Mouse (Mus musculus) E14TG2a.4 (cell line): ENCODE data around the gene Rbms3.

Experiments
- H3K27me3 ChIP-seq: 2 replicates; pipeline ENCODE4 v1.6.1; 2014; ENCODE audit warnings: low read length, control low read depth; ENCODE audit not compliant: insufficient read depth
- H3K36me3 ChIP-seq: 2 replicates; pipeline ENCODE4 v1.6.1; 2014; ENCODE audit warnings: low read length, control low read depth; ENCODE audit not compliant: insufficient read depth
- H3K4me1 ChIP-seq: replicated peaks from 2 replicates; pipeline ENCODE4 v1.6.1; 2014; ENCODE audit warnings: low read depth, low read length, control low read depth
- H3K4me3 ChIP-seq: replicated peaks from 2 replicates; pipeline ENCODE4 v1.5.1; 2014; ENCODE audit warnings: mild to moderate bottlenecking, low read length
- H3K9me3 ChIP-seq: 2 replicates; pipeline ENCODE4 v1.6.1; 2014; ENCODE audit warnings: low read length, control low read depth
- CTCF ChIP-seq: conservative IDR thresholded peaks from 2 replicates; pipeline ENCODE4 v1.5.1; 2014; ENCODE audit warnings: low read length
- NANOG ChIP-seq: IDR thresholded peaks from 2 replicates; pipeline ENCODE4 v1.6.1; 2014; ENCODE audit warnings: borderline replicate concordance, low read length, mixed read lengths
- POU5F1 ChIP-seq: IDR thresholded peaks from 2 replicates; pipeline ENCODE4 v1.6.1; 2014; ENCODE audit warnings: low read length, borderline replicate concordance

Gene Rbms3

GRCm38 (mm10) chr9:116769358-116770054 is 860.2 kb downstream of the Rbms3 start:
- no peaks in the 10 kb centered on the region for H3K4me1 ChIP-seq
- TF ChIP-seq CTCF (no peak), NANOG (no peak), POU5F1 (no peak)
- no peak overlapping the region for H3K4me3 ChIP-seq
- peaks cover 4% of the 10 kb centered on the region; the same call in 1 of the 2 replicates for H3K9me3 ChIP-seq
- no peaks in the 10 kb centered on the region for H3K36me3 ChIP-seq
- no peaks in the 10 kb centered on the region for H3K27me3 ChIP-seq

- no peak for TF ChIP-seq POU5F1
- TF ChIP-seq CTCF = no peak
- TF ChIP-seq NANOG = no peak
- Histone ChIP-seq H3K36me3 (no peaks in the 10 kb centered on the region), H3K4me3 (no peak overlapping the region), H3K9me3 (peaks cover 5% of the 10 kb centered on the region; the same call in 1 of the 2 replicates), H3K4me1 (no peaks in the 10 kb centered on the region), H3K27me3 (no peaks in the 10 kb centered on the region)
Measured at GRCm38 (mm10) chr9:116762395-116763025, 867.2 kb downstream of the Rbms3 start.

- H3K9me3 ChIP-seq = no peaks in the 10 kb centered on the region
- no peak for TF ChIP-seq POU5F1
- no peak for TF ChIP-seq NANOG
- TF ChIP-seq CTCF = no peak
- H3K4me3 ChIP-seq = no peak overlapping the region
- H3K27me3 ChIP-seq = no peaks in the 10 kb centered on the region
- H3K4me1 ChIP-seq = no peaks in the 10 kb centered on the region
- H3K36me3 ChIP-seq = no peaks in the 10 kb centered on the region
Measured at GRCm38 (mm10) chr9:116748857-116749584, 880.7 kb downstream of the Rbms3 start.

- no peaks in the 10 kb centered on the region for H3K9me3 ChIP-seq
- no peak for TF ChIP-seq POU5F1
- TF ChIP-seq CTCF = no peak
- TF ChIP-seq NANOG = no peak
- no peaks in the 10 kb centered on the region for H3K4me1 ChIP-seq
- H3K27me3 ChIP-seq = no peaks in the 10 kb centered on the region
- H3K4me3 ChIP-seq = no peak overlapping the region
- H3K36me3 ChIP-seq = no peaks in the 10 kb centered on the region
Measured at GRCm38 (mm10) chr9:116748346-116748745, 881.4 kb downstream of the Rbms3 start.

DNA sequence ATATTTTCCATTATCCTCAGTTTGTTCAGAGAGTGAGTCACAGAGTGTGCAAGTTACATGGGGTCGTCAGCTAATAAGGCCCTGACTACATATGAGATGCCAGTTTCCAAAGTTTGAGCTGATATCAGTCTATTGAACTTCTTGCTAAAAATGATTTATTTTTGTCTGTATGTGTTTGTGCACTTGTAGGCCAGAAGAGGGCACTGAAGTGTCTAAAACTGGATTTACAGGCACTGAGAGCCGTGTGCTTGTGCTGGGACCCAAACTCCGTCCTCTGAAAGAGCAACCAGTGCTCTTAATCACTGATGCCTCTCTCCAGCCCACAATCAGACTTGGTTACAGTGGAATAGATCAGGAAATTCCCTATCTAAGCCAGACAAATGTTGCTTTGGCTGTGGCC is 882.8 kb downstream of the Rbms3 start:
- no peaks in the 10 kb centered on the region for H3K27me3 ChIP-seq
- H3K9me3 ChIP-seq = no peaks in the 10 kb centered on the region
- no peaks in the 10 kb centered on the region for H3K36me3 ChIP-seq
- 0 out of 2 replicates have a peak, but pooled peaks have one; percentile 6 for TF ChIP-seq CTCF
- TF ChIP-seq NANOG = no peak
- TF ChIP-seq POU5F1 = no peak
- H3K4me3 ChIP-seq = no peak overlapping the region
- no peaks in the 10 kb centered on the region for H3K4me1 ChIP-seq

- no peak overlapping the region for H3K4me3 ChIP-seq
- H3K36me3 ChIP-seq = no peaks in the 10 kb centered on the region
- TF ChIP-seq POU5F1 = no peak
- TF ChIP-seq CTCF = no peak
- no peak for TF ChIP-seq NANOG
- H3K27me3 ChIP-seq = no peaks in the 10 kb centered on the region
- H3K4me1 ChIP-seq = no peaks in the 10 kb centered on the region
- H3K9me3 ChIP-seq = no peaks in the 10 kb centered on the region
Measured at GRCm38 (mm10) chr9:116737786-116738185, 891.9 kb downstream of the Rbms3 start.

DNA sequence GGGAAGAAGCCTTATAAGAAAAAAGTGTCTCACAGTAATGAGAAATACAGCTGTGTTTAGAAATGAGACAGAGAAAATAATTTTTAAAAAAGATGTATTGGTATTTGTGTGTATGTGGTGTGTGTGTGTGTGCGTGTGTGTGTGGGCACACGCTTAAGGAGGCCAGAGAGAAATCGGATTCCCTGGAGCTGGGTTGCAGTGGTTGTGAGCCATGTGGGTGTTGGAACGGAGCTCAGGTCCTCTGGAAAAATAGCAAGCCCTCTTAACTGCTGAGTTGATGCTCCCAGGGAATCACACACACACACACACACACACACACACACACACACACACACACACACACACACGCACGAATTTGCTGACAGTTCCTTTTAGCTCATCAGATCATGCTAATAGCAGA is 900.5 kb downstream of the Rbms3 start:
- Histone ChIP-seq H3K4me3 (no peak overlapping the region), H3K36me3 (no peaks in the 10 kb centered on the region), H3K9me3 (0 out of 2 replicates have a peak, but pooled peaks cover 4% of the 10 kb centered on the region), H3K27me3 (no peaks in the 10 kb centered on the region), H3K4me1 (no peaks in the 10 kb centered on the region)
- TF ChIP-seq CTCF (no peak), NANOG (no peak), POU5F1 (no peak)

GRCm38 (mm10) chr9:116728655-116729054 is 901.1 kb downstream of the Rbms3 start:
- peaks cover 10% of the 10 kb centered on the region for H3K9me3 ChIP-seq
- no peak for TF ChIP-seq CTCF
- no peak for TF ChIP-seq NANOG
- no peak for TF ChIP-seq POU5F1
- no peak overlapping the region for H3K4me3 ChIP-seq
- no peaks in the 10 kb centered on the region for H3K4me1 ChIP-seq
- no peaks in the 10 kb centered on the region for H3K27me3 ChIP-seq
- no peaks in the 10 kb centered on the region for H3K36me3 ChIP-seq
